Mouse (Mus musculus): ENCODE results near the gene Znrf2. TPM values are rescaled to one million over a fixed set of nuclear protein-coding genes. Genes with fewer than 3 reads are reported as not detected.

The Znrf2 gene
- 130 TPM for polyA plus RNA-seq (2014; fragmentation: Illumina TruSeq; extraction: RNeasy Lipid Tissue Mini Kit (QIAGEN cat#74804); ENCODE audit: low read depth, low replicate concordance)

DNA sequence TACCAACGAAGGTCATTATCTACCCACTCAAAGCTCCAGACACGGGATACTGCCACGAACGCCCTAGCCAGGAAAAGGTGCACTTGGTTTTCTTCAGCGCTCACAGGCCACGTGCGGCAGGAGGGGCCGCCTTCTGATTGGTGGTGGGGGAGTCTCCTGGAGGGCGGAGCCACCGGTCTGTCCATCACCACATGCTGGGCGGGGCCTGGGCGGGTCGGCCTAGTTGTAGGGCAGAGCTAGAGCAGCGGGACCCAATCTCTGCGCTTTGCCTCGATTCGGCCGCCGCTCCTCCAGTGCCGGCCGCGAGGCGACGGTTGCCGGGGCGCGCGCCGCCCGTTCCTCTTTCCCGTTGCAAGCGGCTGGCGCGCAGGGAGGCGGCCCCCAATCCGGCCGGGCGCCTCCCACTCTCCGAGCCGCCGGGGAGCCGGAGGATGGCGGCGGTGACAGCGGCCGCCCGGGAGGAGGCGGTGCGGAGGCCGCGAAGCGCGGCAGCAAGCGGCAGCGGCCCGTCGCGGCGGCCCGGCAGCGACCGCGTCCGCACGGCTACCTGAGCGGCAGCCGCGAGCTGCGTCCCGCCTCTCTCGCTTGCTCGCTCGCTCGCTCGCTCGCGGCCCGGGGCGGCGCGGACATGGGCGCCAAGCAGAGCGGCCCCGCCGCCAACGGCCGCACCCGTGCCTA is at the start of gene Znrf2:
Gene Znrf2 (plus strand): TSS at position 529 of the 678 bp plus-strand sequence.

Other genes with a start within 250 kb of the Znrf2 start
- 20.4 TPM for gene Plekha8, start 221.8 kb upstream of the Znrf2 start, polyA plus RNA-seq (2014; fragmentation: Illumina TruSeq; extraction: RNeasy Lipid Tissue Mini Kit (QIAGEN cat#74804); ENCODE audit: low read depth, low replicate concordance)
- 10.8 TPM for gene Fkbp14, start 219.6 kb upstream of the Znrf2 start, polyA plus RNA-seq (2014; fragmentation: Illumina TruSeq; extraction: RNeasy Lipid Tissue Mini Kit (QIAGEN cat#74804); ENCODE audit: low read depth, low replicate concordance)
- 41.5 TPM for gene Mturn, start 135.3 kb upstream of the Znrf2 start, polyA plus RNA-seq (2014; fragmentation: Illumina TruSeq; extraction: RNeasy Lipid Tissue Mini Kit (QIAGEN cat#74804); ENCODE audit: low read depth, low replicate concordance)
- 6.2 TPM for gene Nod1, start 155.7 kb downstream of the Znrf2 start, polyA plus RNA-seq (2014; fragmentation: Illumina TruSeq; extraction: RNeasy Lipid Tissue Mini Kit (QIAGEN cat#74804); ENCODE audit: low read depth, low replicate concordance)
- 165 TPM for gene Ggct, start 176.0 kb downstream of the Znrf2 start, polyA plus RNA-seq (2014; fragmentation: Illumina TruSeq; extraction: RNeasy Lipid Tissue Mini Kit (QIAGEN cat#74804); ENCODE audit: low read depth, low replicate concordance)
- 94.5 TPM for gene Gars, start 221.1 kb downstream of the Znrf2 start, polyA plus RNA-seq (2014; fragmentation: Illumina TruSeq; extraction: RNeasy Lipid Tissue Mini Kit (QIAGEN cat#74804); ENCODE audit: low read depth, low replicate concordance)

Measured in kidney, adult 10 weeks (tissue).